18 mouse cellular contexts compared by ENCODE assay signal in the genomic region with DNA sequence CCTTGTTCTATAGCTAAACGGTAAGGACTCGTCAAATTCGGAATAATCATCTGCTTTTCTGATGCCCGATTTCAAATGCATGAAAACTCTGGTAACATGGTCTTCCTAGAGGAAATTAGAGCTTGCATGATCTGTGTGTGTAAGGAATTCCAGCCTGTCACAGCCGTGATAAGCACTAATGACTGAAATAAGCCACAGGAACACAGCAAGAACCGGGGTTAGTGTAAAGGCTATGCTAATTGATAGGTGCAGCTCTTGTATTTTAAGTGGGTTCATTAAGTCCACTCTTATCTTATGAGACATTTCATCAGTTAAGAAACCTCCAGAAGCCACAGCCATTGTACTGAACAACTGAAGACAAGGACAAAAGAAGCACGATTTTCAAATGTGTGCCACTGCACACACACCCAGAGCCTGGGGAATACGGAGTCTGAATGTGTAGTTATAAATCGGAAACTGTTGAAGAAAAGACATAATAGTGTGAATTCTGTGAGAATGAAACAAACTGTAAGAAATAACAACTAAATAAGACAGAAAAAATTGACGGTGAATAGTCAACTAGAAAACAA.
"Had no signal": no experiment of that assay in that cellular context is flagged by ENCODE, and none has a peak within 500 bp of the region (broad histone marks: within the 10 kb centered on the region; RNA-seq: fewer than 3 reads in every experiment).

No protein-coding gene starts in this region.

- H3K4me3 ChIP-seq: kidney, embryonic 15.5 days; left cerebral cortex, adult 2 months; liver, embryonic 13.5 days; neural tube, embryonic 12.5 days; neural tube, embryonic 15.5 days had no signal

- H3K4me1 ChIP-seq: kidney, embryonic 15.5 days; liver, embryonic 13.5 days; neural tube, embryonic 12.5 days; neural tube, embryonic 15.5 days had no signal

- H3K9ac ChIP-seq: kidney, embryonic 15.5 days; liver, embryonic 13.5 days; neural tube, embryonic 12.5 days; neural tube, embryonic 15.5 days had no signal

- H3K36me3 ChIP-seq: kidney, embryonic 15.5 days; liver, embryonic 13.5 days; neural tube, embryonic 12.5 days; neural tube, embryonic 15.5 days had no signal

- DNase-seq: kidney, adult 8-10 months; kidney, postnatal 10 days; kidney, postnatal 36 days; layer of hippocampus, postnatal 36 days; liver, embryonic 13.5 days; lung, adult 2 months; lung, postnatal 14 days; right cerebral cortex, postnatal 14 days; right cerebral cortex, postnatal 4 days; thymus, adult 2 months; thymus, postnatal 14 days; thymus, postnatal 4 days had no signal

- H3K9me3 ChIP-seq: kidney, embryonic 15.5 days; liver, embryonic 13.5 days; neural tube, embryonic 12.5 days; neural tube, embryonic 15.5 days had no signal

- H3K27me3 ChIP-seq: kidney, embryonic 15.5 days; liver, embryonic 13.5 days; neural tube, embryonic 12.5 days; neural tube, embryonic 15.5 days had no signal

- H3K4me2 ChIP-seq: kidney, embryonic 15.5 days; liver, embryonic 13.5 days; neural tube, embryonic 12.5 days; neural tube, embryonic 15.5 days had no signal

- H3K27ac ChIP-seq: kidney, embryonic 15.5 days; left cerebral cortex, adult 2 months; liver, embryonic 13.5 days; macrophage; neural tube, embryonic 12.5 days; neural tube, embryonic 15.5 days; stomach, postnatal 0 days had no signal
